Mouse (Mus musculus) brain, embryonic 14.5 days (tissue): ENCODE data around the gene Pdzd4. TPM values are rescaled to one million over a fixed set of nuclear protein-coding genes. Genes with fewer than 3 reads are reported as not detected.

ENCODE experiments used
- DNase-seq: peaks from one replicate; pipeline ENCODE4 v3.0.0-alpha.2; 2011; ENCODE audit warnings: low read depth
- CTCF ChIP-seq: fragments of 200-500 bp; IDR thresholded peaks from 2 replicates; pipeline ENCODE4 v1.5.1; 2012; ENCODE audit warnings: inconsistent platforms, mild to moderate bottlenecking, moderate library complexity, borderline replicate concordance; ENCODE audit not compliant: insufficient read depth, insufficient read length; ENCODE audit errors: extremely low read depth
- POLR2A ChIP-seq: fragments of 200-500 bp; IDR thresholded peaks from 2 replicates; pipeline ENCODE4 v1.6.1; 2012; ENCODE audit warnings: mild to moderate bottlenecking, inconsistent platforms, borderline replicate concordance; ENCODE audit not compliant: poor library complexity, insufficient read depth, insufficient read length, severe bottlenecking; ENCODE audit errors: extremely low read depth
- polyA plus RNA-seq: library from polyadenylated mRNA; depleted of rRNA; stranded (reverse); fragments of >200 nt; gene quantifications from 2 replicates; pipeline ENCODE4 v1.2.3, GENCODE M21; 2012; rRNA removed

Pdzd4 gene
- polyA plus RNA-seq, 1 experiment: 125 TPM

DNA sequence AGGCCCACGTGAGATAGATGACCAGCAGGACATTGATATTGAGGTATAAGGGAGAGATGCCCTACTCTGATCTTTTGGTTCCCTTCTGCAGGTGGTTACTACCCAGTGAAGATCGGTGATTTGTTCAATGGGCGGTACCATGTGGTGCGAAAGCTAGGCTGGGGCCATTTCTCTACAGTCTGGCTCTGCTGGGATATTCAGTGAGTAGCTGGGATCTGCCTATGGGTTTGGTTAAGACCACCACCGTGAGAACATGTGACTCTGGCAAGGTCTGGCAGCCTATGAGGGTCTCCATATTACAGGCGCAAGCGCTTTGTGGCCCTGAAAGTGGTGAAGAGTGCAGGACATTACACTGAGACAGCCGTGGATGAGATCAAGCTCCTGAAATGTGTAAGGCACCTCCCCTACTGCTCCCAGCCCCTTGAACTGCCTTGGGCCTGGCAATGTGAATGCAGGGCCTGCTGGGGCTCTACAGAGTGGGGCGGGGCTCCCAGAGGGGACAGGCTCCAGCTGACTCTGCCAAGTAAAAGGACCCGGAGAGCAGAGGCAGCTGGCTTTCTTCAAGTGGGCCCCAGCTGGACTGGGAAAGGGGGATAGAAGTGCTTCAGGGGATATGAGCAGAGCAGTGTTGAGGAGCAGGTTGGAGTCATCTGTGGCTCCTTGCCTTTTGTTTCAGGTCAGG lies 49.8 kb downstream of the Pdzd4 start:
- DNase-seq: peak; percentile 22
- TF ChIP-seq POLR2A (no peak), CTCF (no peak)

DNA sequence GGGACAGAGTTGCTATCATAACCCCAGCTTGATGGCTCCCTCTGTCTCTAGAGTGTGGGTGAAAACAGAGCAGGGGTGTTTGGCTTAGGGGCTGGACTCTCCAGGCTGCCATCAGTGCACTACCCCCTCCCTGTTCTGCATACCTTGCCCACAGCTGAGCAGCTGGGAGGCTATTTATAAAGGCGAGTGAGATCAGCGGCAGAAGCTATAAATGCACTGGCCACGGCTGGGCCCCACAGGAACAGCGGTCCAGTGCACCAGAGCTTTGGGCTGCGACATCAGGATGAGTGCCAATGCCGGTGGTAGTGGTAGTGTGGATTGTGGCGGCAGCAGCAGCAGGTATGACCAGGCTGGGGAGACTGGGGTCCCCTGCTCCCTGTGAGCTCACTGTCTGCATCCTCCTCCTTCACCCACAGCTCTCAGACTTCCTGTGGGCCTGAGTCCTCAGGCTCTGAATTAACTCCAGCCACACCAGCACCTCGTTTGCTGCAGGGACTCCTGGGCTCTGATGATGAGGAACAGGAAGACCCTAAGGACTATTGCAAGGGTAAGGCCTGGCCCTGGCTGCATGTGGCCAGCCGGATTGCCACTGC lies 50.5 kb downstream of the Pdzd4 start, which contains the start of gene Srpk3:
Srpk3 (plus strand) TSS at position 238 of the 593 bp plus-strand sequence.
- TF ChIP-seq CTCF (no peak), POLR2A (no peak)
- no peak for DNase-seq

GRCm38 (mm10) chrX:73767267-73767666 lies 57.5 kb downstream of the Pdzd4 start:
- TF ChIP-seq CTCF (peak; percentile 47; the same call in 1 of the 2 replicates), POLR2A (no peak)
- DNase-seq: no peak

GRCm38 (mm10) chrX:73765311-73765710 lies 59.5 kb downstream of the Pdzd4 start:
- TF ChIP-seq POLR2A: no peak
- TF ChIP-seq CTCF: no peak

GRCm38 (mm10) chrX:73758611-73759290 lies 66.0 kb downstream of the Pdzd4 start:
- TF ChIP-seq CTCF: no peak
- DNase-seq: peak; percentile 17

More at GRCm38 (mm10) chrX:73765311-73765710, 59.5 kb downstream of the Pdzd4 start:
- DNase-seq: peak; percentile 27

GRCm38 (mm10) chrX:73756334-73757140 lies 68.2 kb downstream of the Pdzd4 start, which contains the start of gene Plxnb3:
Gene Plxnb3 (plus strand): TSS chrX:73757090.
- DNase-seq: no peak
- TF ChIP-seq POLR2A (no peak), CTCF (no peak)

GRCm38 (mm10) chrX:73748977-73749376 lies 75.8 kb downstream of the Pdzd4 start:
- no peak for DNase-seq
- TF ChIP-seq CTCF (no peak), POLR2A (no peak)

DNA sequence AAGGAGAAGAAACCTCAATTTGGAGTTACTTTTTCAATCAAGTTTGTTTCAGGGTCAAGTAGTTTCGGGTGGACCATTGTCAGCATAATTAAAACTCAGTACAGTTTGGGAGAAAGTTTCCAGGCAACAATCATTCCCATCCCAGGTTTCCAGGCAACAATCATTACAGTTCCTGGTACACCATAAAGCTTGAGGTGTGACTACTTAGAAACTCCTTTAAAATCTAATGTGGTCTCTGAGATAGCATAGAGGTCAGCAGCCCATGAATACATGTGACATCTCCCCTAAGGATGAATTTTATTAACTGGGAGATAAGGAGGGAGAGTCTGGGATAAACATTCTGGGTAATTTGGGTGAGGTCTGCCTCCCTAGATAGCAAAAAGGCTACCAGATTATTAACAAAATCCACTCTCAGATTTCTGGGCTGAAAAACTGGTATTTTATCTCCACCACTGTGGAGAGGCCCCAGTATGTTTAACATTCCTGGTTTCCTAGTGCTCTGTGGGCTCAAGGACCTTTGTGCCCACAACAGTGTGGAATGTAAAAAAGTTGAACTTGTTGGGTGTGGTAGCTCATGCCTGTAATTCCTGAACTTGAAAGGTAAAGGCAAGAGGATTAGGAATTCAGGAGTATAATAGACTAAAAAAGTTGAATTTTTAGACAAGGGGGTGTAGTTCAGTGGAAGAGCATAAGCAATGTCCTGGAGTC lies 79.8 kb downstream of the Pdzd4 start:
- DNase-seq: no peak
- TF ChIP-seq POLR2A: no peak
- no peak for TF ChIP-seq CTCF

Other genes starting within 250 kb of the Pdzd4 start
- gene Dusp9, start 185.6 kb downstream of the Pdzd4 start, polyA plus RNA-seq: 1.1 and 1.5 TPM in 2 replicates
- 139 and 181 TPM in 2 replicates for gene Pnck, start 164.9 kb downstream of the Pdzd4 start, polyA plus RNA-seq
- 62.2 and 71.4 TPM in 2 replicates for gene Slc6a8, start 151.8 kb downstream of the Pdzd4 start, polyA plus RNA-seq
- 44.3 and 48.6 TPM in 2 replicates for gene Bcap31, start 108.8 kb downstream of the Pdzd4 start, polyA plus RNA-seq
- 16.0 and 19.3 TPM in 2 replicates for gene Abcd1, start 108.4 kb downstream of the Pdzd4 start, polyA plus RNA-seq
- gene Plxnb3, start 67.9 kb downstream of the Pdzd4 start, polyA plus RNA-seq: 0.58 and 0.79 TPM in 2 replicates
- 0.85 and 1.2 TPM in 2 replicates for gene Srpk3, start 50.6 kb downstream of the Pdzd4 start, polyA plus RNA-seq
- 382 and 510 TPM in 2 replicates for gene Idh3g, start 38.1 kb downstream of the Pdzd4 start, polyA plus RNA-seq
- 130 and 205 TPM in 2 replicates for gene Ssr4, start 37.9 kb downstream of the Pdzd4 start, polyA plus RNA-seq
- not detected in 2 replicates for gene Avpr2, start 67.1 kb upstream of the Pdzd4 start, polyA plus RNA-seq
- 141 and 249 TPM in 2 replicates for gene L1cam, start 71.1 kb upstream of the Pdzd4 start, polyA plus RNA-seq
- 6.6 and 8.5 TPM in 2 replicates for gene Arhgap4, start 96.9 kb upstream of the Pdzd4 start, polyA plus RNA-seq
- gene Naa10, start 97.0 kb upstream of the Pdzd4 start, polyA plus RNA-seq: 87.7 and 97.8 TPM in 2 replicates
- 8.0 and 8.7 TPM in 2 replicates for gene Renbp, start 105.9 kb upstream of the Pdzd4 start, polyA plus RNA-seq
- gene Hcfc1, start 141.4 kb upstream of the Pdzd4 start, polyA plus RNA-seq: 50.3 and 83.2 TPM in 2 replicates
- gene Irak1, start 198.9 kb upstream of the Pdzd4 start, polyA plus RNA-seq: 59.2 and 77.8 TPM in 2 replicates